Mouse (Mus musculus) cortical plate, adult 2 months (tissue): ENCODE measurements around the gene Slc45a1.

Experiments used
- CTCF ChIP-seq: fragments of 200-500 bp; IDR thresholded peaks from 2 replicates; pipeline ENCODE4 v1.5.1; 2011; ENCODE audit warnings: mild to moderate bottlenecking, control low read depth, low read length; ENCODE audit not compliant: insufficient read depth; ENCODE audit errors: extremely low read depth
- POLR2A ChIP-seq: fragments of 200-500 bp; IDR thresholded peaks from 2 replicates; pipeline ENCODE4 v1.6.1; 2011; ENCODE audit warnings: mild to moderate bottlenecking, low read length, control low read depth; ENCODE audit not compliant: insufficient read depth; ENCODE audit errors: extremely low read depth

GRCm38 (mm10) chr4:150586275-150586674 is 65.7 kb downstream of the Slc45a1 start:
- TF ChIP-seq POLR2A (no peak), CTCF (no peak)
